Mouse (Mus musculus) limb, embryonic 10.5 days (tissue): ENCODE data around the gene Tmem135. TPM values are rescaled to one million over a fixed set of nuclear protein-coding genes. Genes with fewer than 3 reads are reported as not detected.

Experiments used
- DNase-seq: peaks from one replicate; pipeline ENCODE4 v3.0.0-alpha.2; 2017; ENCODE audit warnings: low spot score
- H3K27ac ChIP-seq: fragments of 300-500 bp; sonication (generic); 2 replicates; pipeline ENCODE4 v1.5.1; 2016; ENCODE audit warnings: mild to moderate bottlenecking
- H3K27me3 ChIP-seq: fragments of 300-500 bp; sonication (generic); 2 replicates; pipeline ENCODE4 v1.6.1; 2016; ENCODE audit warnings: low read depth, mild to moderate bottlenecking; ENCODE audit not compliant: poor library complexity, severe bottlenecking
- H3K36me3 ChIP-seq: fragments of 300-500 bp; sonication (generic); 2 replicates; pipeline ENCODE4 v1.6.1; 2016; ENCODE audit warnings: mild to moderate bottlenecking, moderate library complexity
- H3K4me1 ChIP-seq: fragments of 300-500 bp; sonication (generic); 2 replicates; pipeline ENCODE4 v1.6.1; 2016
- H3K4me3 ChIP-seq: fragments of 300-500 bp; sonication (generic); 2 replicates; pipeline ENCODE4 v1.5.1; 2016; ENCODE audit warnings: mild to moderate bottlenecking, moderate library complexity
- H3K9me3 ChIP-seq: fragments of 300-500 bp; sonication (generic); replicated peaks from 2 replicates; pipeline ENCODE4 v1.6.1; 2016; ENCODE audit warnings: mild to moderate bottlenecking
- WGBS: fragments of 180-500 bp; shearing (Covaris S2); methylation state at CpG from one replicate; pipeline ENCODE4 v1.1.7; 2016; 5-methylcytosine and 5-hydroxymethylcytosine counted together
- polyA plus RNA-seq: library from polyadenylated mRNA; unstranded; fragments of >200 nt; fragmentation: Nextera tagmentation; extraction: Ambion mirVana; gene quantifications from 2 replicates; pipeline ENCODE4 v1.2.1, GENCODE M21; 2016

The Tmem135 gene
- polyA plus RNA-seq, 1 experiment from 2014 or later: 16.1 TPM

DNA sequence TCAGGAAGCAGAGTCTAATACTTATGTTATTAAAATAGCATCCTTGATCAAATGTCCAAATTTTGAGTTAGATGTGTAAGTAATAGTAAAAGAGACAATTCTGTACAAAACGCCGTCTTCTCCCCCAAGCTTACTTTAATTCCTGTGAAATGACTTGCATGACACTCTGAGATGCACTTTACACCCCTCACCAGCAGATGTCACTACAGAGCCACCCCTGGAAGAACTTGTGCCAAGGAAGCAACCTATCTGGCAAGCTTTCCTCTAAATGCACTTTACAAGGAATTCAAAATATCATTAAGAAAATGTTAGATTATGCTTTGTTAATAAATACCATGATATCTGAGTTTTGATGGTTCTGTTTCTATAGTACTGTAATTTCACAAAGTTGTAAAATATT is 235.4 kb downstream of the Tmem135 start:
- Histone ChIP-seq H3K4me1 (no peaks in the 10 kb centered on the region), H3K36me3 (no peaks in the 10 kb centered on the region), H3K4me3 (no peak overlapping the region), H3K9me3 (no peaks in the 10 kb centered on the region), H3K27me3 (no peaks in the 10 kb centered on the region), H3K27ac (no peak overlapping the region)
- WGBS: 52% methylated on average over 2 of the region's 2 CpGs
- DNase-seq: peak; percentile 77

DNA sequence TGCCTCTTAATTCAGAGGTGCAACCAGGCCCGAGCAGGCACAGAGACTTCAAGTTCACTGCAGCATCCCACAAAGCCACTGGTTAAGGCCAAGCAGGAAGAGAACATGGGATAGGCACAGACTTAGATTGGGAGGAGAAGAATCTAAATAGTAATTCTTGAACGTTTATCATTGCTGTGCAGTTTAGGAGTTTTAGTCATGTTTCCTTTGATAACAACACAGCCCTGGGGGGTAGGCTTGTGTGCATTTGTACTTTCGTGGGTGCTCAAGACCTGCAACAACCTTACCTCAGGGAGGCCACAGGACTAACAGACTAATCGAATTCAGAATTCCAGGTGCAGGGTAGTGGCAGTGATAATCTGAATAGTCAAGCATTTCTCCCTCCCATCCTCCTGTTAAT is 238.5 kb downstream of the Tmem135 start:
- no peaks in the 10 kb centered on the region for H3K4me1 ChIP-seq
- H3K27me3 ChIP-seq: no peaks in the 10 kb centered on the region
- H3K27ac ChIP-seq: no peak overlapping the region
- no peaks in the 10 kb centered on the region for H3K9me3 ChIP-seq
- no peak for DNase-seq
- no peak overlapping the region for H3K4me3 ChIP-seq
- 89% methylated on average over 4 of the region's 4 CpGs for WGBS
- H3K36me3 ChIP-seq: no peaks in the 10 kb centered on the region

- Histone ChIP-seq H3K4me3 (no peak overlapping the region), H3K27ac (no peak overlapping the region), H3K36me3 (peaks cover 6% of the 10 kb centered on the region; the same call in 1 of the 2 replicates), H3K27me3 (no peaks in the 10 kb centered on the region), H3K4me1 (no peaks in the 10 kb centered on the region), H3K9me3 (no peaks in the 10 kb centered on the region)
- no peak for DNase-seq
- 77% methylated on average over 6 of the region's 6 CpGs for WGBS
These were observed 242.2 kb downstream of the Tmem135 start for GRCm38 (mm10) chr7:89161610-89162378.

- Histone ChIP-seq H3K27me3 (no peaks in the 10 kb centered on the region), H3K4me1 (no peaks in the 10 kb centered on the region), H3K4me3 (no peak overlapping the region), H3K36me3 (peaks cover 9% of the 10 kb centered on the region; the same call in 1 of the 2 replicates), H3K27ac (no peak overlapping the region), H3K9me3 (no peaks in the 10 kb centered on the region)
- no peak for DNase-seq
- WGBS: 89% methylated on average over 8 of the region's 8 CpGs
These were observed 246.7 kb downstream of the Tmem135 start for GRCm38 (mm10) chr7:89157356-89157755.

- no peak for DNase-seq
- 86% methylated on average over 4 of the region's 4 CpGs for WGBS
- Histone ChIP-seq H3K27me3 (no peaks in the 10 kb centered on the region), H3K36me3 (peaks cover 9% of the 10 kb centered on the region; the same call in 1 of the 2 replicates), H3K9me3 (no peaks in the 10 kb centered on the region), H3K4me3 (no peak overlapping the region), H3K4me1 (no peaks in the 10 kb centered on the region), H3K27ac (no peak overlapping the region)
These were observed 247.4 kb downstream of the Tmem135 start for GRCm38 (mm10) chr7:89156629-89157028.

DNA sequence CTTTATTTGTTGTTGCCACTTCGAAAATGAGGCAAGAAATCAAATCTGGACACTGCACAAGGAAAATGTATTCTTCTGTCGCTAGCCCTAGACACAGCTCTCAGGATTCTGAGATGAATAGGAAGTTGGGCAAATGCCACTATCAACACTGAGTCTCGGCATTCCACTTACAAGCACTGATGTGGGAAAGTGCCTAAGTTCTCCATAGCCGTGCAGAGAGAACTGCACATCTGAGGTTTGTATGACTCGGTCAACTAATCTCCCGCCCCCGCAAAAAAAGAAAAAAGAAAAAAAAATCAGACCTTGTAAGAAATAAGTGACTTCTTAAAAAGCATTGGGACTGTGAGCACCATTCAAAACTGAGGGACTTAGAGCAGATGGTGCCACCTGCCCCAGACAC is 248.3 kb downstream of the Tmem135 start:
- Histone ChIP-seq H3K4me1 (no peaks in the 10 kb centered on the region), H3K4me3 (no peak overlapping the region), H3K27me3 (no peaks in the 10 kb centered on the region), H3K36me3 (peaks cover 9% of the 10 kb centered on the region; the same call in 1 of the 2 replicates), H3K27ac (no peak overlapping the region), H3K9me3 (no peaks in the 10 kb centered on the region)
- DNase-seq: no peak
- 96% methylated on average over 7 of the region's 7 CpGs for WGBS

DNA sequence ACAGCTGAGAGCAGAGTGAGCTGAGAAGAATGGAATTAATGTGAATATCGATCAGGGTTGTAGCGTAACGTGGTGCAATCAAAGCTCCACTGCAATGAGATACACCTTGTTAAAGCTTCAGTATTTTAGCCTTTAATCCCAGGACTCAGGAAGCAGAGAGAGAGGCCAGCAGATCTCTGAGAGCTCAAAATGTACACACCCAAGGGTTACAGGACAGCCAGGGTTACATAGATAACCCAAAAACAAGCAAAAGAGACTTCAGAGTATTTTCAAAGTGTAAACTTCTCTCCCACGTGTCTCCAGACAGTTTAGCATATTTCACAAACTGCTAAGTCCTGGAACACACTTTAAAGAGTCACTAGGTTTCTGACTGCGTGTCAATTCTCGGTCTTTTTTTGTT is 248.8 kb downstream of the Tmem135 start:
- no peak for DNase-seq
- H3K27ac ChIP-seq: no peak overlapping the region
- H3K4me3 ChIP-seq: no peak overlapping the region
- H3K27me3 ChIP-seq: no peaks in the 10 kb centered on the region
- WGBS: 92% methylated on average over 6 of the region's 6 CpGs
- H3K9me3 ChIP-seq: no peaks in the 10 kb centered on the region
- peaks cover 9% of the 10 kb centered on the region; the same call in 1 of the 2 replicates for H3K36me3 ChIP-seq
- no peaks in the 10 kb centered on the region for H3K4me1 ChIP-seq

DNA sequence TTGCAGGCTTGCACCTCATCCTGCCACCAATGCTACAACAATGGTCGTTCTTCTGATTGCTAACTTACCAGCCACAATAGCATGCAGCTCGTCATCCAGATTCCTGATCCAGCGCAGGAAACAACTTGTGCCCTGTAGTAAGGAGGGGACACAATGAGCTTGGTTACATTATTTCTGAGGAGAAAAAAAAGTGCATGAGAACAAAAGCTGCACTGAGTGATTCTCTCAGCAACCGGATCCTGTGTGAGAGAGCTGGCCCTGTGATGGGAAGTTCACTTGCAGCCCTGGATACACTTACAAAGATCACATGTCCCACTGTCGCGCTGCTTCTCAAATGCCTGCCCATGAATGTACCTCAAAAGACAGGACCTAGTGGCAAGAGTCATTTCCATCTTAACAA is 252.7 kb downstream of the Tmem135 start:
- Histone ChIP-seq H3K9me3 (no peaks in the 10 kb centered on the region), H3K27ac (no peak overlapping the region), H3K4me1 (no peaks in the 10 kb centered on the region), H3K36me3 (0 out of 2 replicates have a peak, but pooled peaks cover 3% of the 10 kb centered on the region), H3K4me3 (no peak overlapping the region), H3K27me3 (no peaks in the 10 kb centered on the region)
- WGBS: 87% methylated on average over 6 of the region's 6 CpGs
- no peak for DNase-seq

DNA sequence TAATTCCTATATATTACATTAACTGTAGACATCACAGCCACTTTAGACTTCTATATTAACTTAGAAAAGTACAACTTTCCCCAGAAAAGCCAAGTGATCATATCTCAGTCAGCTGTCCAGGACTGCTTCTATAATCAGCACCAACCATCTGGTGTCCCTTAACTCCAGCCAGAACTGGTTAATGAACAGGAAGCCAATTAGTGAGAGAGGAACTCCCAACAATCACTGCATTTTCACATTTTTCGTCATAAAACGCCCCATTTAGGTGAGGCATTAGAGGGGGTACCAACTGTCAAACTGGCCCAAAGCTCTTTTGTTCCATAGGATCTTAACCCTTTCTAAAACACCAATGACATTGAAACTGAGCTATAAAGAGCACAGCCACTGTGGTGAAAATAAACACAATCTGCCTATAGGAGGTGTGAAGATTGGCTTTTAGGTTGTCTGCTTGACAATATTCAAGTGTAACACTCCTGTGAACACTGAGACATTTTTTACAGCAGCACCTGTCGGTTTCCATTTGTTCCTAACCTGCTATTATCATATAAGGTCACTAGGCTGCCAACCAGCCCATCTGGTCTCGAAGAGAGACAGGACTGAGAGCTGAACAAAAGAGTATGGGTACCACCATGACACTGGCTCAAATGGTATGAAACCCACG is 263.3 kb downstream of the Tmem135 start:
- no peaks in the 10 kb centered on the region for H3K9me3 ChIP-seq
- peaks cover 7% of the 10 kb centered on the region for H3K4me1 ChIP-seq
- 63% methylated on average over 5 of the region's 5 CpGs for WGBS
- H3K27ac ChIP-seq: no peak overlapping the region
- H3K27me3 ChIP-seq: no peaks in the 10 kb centered on the region
- no peak overlapping the region for H3K4me3 ChIP-seq
- DNase-seq: no peak
- H3K36me3 ChIP-seq: peaks cover 8% of the 10 kb centered on the region; the same call in 1 of the 2 replicates

GRCm38 (mm10) chr7:89134884-89135511 is 269.0 kb downstream of the Tmem135 start:
- Histone ChIP-seq H3K27me3 (no peaks in the 10 kb centered on the region), H3K9me3 (no peaks in the 10 kb centered on the region), H3K4me1 (no peaks in the 10 kb centered on the region), H3K27ac (no peak overlapping the region), H3K4me3 (no peak overlapping the region), H3K36me3 (no peaks in the 10 kb centered on the region)
- no peak for DNase-seq
- 87% methylated on average over 5 of the region's 5 CpGs for WGBS

DNA sequence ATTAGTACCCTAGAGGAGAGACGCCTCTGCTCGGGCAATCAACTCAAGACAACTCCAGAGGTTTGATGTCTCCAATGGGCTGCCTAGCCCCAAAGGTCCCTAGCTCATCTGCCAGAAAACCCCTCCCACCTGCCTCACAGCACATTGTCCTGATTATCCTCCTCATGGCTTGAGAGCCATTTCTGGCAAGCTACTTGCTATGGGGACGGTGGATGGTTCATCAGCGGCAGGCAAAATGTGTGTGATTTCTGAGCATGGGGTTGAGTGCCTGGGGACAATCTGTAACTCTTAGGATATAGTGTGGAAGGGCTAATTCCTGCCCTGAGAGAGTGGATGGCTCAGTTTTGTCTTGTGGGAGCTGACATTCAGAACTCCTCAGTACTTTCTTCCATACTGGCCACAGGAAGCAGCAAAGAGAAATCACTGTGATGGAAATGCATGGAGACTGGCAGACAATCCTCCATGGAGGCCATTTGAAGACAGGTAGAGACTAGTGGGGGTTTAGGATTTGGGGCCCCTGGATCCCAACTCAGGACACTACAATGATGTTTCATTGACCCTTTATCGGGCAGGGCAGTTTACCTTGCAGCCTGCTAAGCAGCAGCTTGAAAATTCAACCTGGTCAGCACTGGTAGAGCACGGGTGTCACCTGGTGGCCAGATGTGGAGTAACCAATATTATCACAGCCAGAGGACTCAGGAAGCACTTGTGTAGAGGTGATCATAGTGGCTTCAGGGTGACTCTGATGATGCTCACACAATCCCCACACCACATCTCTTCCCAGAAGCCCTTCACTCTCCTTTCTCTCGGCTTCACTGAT is 277.7 kb downstream of the Tmem135 start:
- peak; percentile 79 for DNase-seq
- Histone ChIP-seq H3K27ac (no peak overlapping the region), H3K27me3 (no peaks in the 10 kb centered on the region), H3K4me3 (no peak overlapping the region), H3K9me3 (no peaks in the 10 kb centered on the region), H3K36me3 (no peaks in the 10 kb centered on the region), H3K4me1 (no peaks in the 10 kb centered on the region)
- 61% methylated on average over 7 of the region's 7 CpGs for WGBS

GRCm38 (mm10) chr7:89116261-89116664 is 287.8 kb downstream of the Tmem135 start:
- Histone ChIP-seq H3K4me1 (no peaks in the 10 kb centered on the region), H3K4me3 (no peak overlapping the region), H3K36me3 (no peaks in the 10 kb centered on the region), H3K9me3 (no peaks in the 10 kb centered on the region), H3K27ac (no peak overlapping the region), H3K27me3 (no peaks in the 10 kb centered on the region)
- no peak for DNase-seq
- WGBS: 79% methylated on average over 1 of the region's 1 CpGs
